Mouse (Mus musculus) kidney, postnatal 10 days (tissue): Measurements from ENCODE around the gene Kif5a.

Experiments used
- DNase-seq: peaks from one replicate; pipeline ENCODE4 v3.0.0; 2021; ENCODE audit warnings: mixed read lengths

Kif5a gene

GRCm38 (mm10) chr10:127189651-127190381 is 73.3 kb downstream of the Kif5a start, which contains the start of gene Arhgef25:
Gene Arhgef25 (minus strand): TSS chr10:127190083.
- peak; percentile 80 for DNase-seq

- DNase-seq: peak; percentile 71
Measured at GRCm38 (mm10) chr10:127189116-127189650, 74.0 kb downstream of the Kif5a start.

- peak; percentile 83 for DNase-seq
Measured at GRCm38 (mm10) chr10:127188465-127189115, 74.6 kb downstream of the Kif5a start.

GRCm38 (mm10) chr10:127188079-127188453 is 75.1 kb downstream of the Kif5a start:
- DNase-seq: no peak

GRCm38 (mm10) chr10:127187371-127188078 is 75.6 kb downstream of the Kif5a start:
- no peak for DNase-seq

- DNase-seq: no peak
Measured at GRCm38 (mm10) chr10:127186451-127186850, 76.7 kb downstream of the Kif5a start.

GRCm38 (mm10) chr10:127185506-127185905 is 77.6 kb downstream of the Kif5a start:
- no peak for DNase-seq

- no peak for DNase-seq
Measured at GRCm38 (mm10) chr10:127185101-127185500, 78.0 kb downstream of the Kif5a start.

GRCm38 (mm10) chr10:127183759-127184158 is 79.4 kb downstream of the Kif5a start:
- no peak for DNase-seq

- no peak for DNase-seq
Measured at GRCm38 (mm10) chr10:127182624-127183023, 80.5 kb downstream of the Kif5a start.

- no peak for DNase-seq
Measured at GRCm38 (mm10) chr10:127181566-127181965, 81.6 kb downstream of the Kif5a start.

GRCm38 (mm10) chr10:127180695-127181047 is 82.5 kb downstream of the Kif5a start:
- DNase-seq: no peak

- peak; percentile 40 for DNase-seq
Measured at GRCm38 (mm10) chr10:127179871-127180694, 83.1 kb downstream of the Kif5a start, which contains the start of gene Slc26a10. Gene Slc26a10 (minus strand): TSS chr10:127180645.

- DNase-seq: no peak
Measured at GRCm38 (mm10) chr10:127178286-127179027, 84.7 kb downstream of the Kif5a start.

GRCm38 (mm10) chr10:127177719-127178118 is 85.4 kb downstream of the Kif5a start:
- DNase-seq: peak; percentile 87

GRCm38 (mm10) chr10:127177235-127177634 is 85.9 kb downstream of the Kif5a start:
- DNase-seq: no peak

GRCm38 (mm10) chr10:127176756-127177155 is 86.4 kb downstream of the Kif5a start:
- DNase-seq: no peak

GRCm38 (mm10) chr10:127176228-127176627 is 86.9 kb downstream of the Kif5a start:
- DNase-seq: no peak
